Mouse (Mus musculus): Measurements from ENCODE around the gene Arhgef10l.

Arhgef10l gene

GRCm38 (mm10) chr4:140631276-140631849 lies 34.4 kb downstream of the Arhgef10l start:
- DNase-seq (ENCODE audit: low spot score): no peak

GRCm38 (mm10) chr4:140630651-140631241 lies 35.1 kb downstream of the Arhgef10l start:
- DNase-seq (ENCODE audit: low spot score): no peak

GRCm38 (mm10) chr4:140630136-140630535 lies 35.7 kb downstream of the Arhgef10l start:
- DNase-seq (ENCODE audit: low spot score): no peak

GRCm38 (mm10) chr4:140628971-140629370 lies 36.8 kb downstream of the Arhgef10l start:
- DNase-seq (ENCODE audit: low spot score): no peak

- DNase-seq (ENCODE audit: low spot score): no peak
Measured at GRCm38 (mm10) chr4:140628412-140628943, 37.3 kb downstream of the Arhgef10l start.

- DNase-seq (ENCODE audit: low spot score): peak; percentile 74
Measured at GRCm38 (mm10) chr4:140625651-140626525, 39.9 kb downstream of the Arhgef10l start.

GRCm38 (mm10) chr4:140624468-140625176 lies 41.2 kb downstream of the Arhgef10l start:
- DNase-seq (ENCODE audit: low spot score): peak; percentile 93

- no peak for DNase-seq (ENCODE audit: low spot score)
Measured at GRCm38 (mm10) chr4:140624087-140624467, 41.7 kb downstream of the Arhgef10l start.

GRCm38 (mm10) chr4:140622819-140623218 lies 43.0 kb downstream of the Arhgef10l start:
- DNase-seq (ENCODE audit: low spot score): peak; percentile 48

- peak; percentile 87 for DNase-seq (ENCODE audit: low spot score)
Measured at GRCm38 (mm10) chr4:140620496-140620895, 45.3 kb downstream of the Arhgef10l start.

GRCm38 (mm10) chr4:140617391-140618385 lies 48.1 kb downstream of the Arhgef10l start:
- no peak for DNase-seq (ENCODE audit: low spot score)

GRCm38 (mm10) chr4:140616894-140617293 lies 48.9 kb downstream of the Arhgef10l start:
- DNase-seq (ENCODE audit: low spot score): peak; percentile 42

- DNase-seq (ENCODE audit: low spot score): no peak
Measured at GRCm38 (mm10) chr4:140616196-140616595, 49.6 kb downstream of the Arhgef10l start.

- DNase-seq (ENCODE audit: low spot score): no peak
Measured at GRCm38 (mm10) chr4:140615771-140616170, 50.0 kb downstream of the Arhgef10l start.

- DNase-seq (ENCODE audit: low spot score): no peak
Measured at GRCm38 (mm10) chr4:140614553-140614952, 51.3 kb downstream of the Arhgef10l start.

GRCm38 (mm10) chr4:140614145-140614544 lies 51.7 kb downstream of the Arhgef10l start:
- no peak for DNase-seq (ENCODE audit: low spot score)

- DNase-seq (ENCODE audit: low spot score): peak; percentile 49
Measured at GRCm38 (mm10) chr4:140610841-140611609, 54.8 kb downstream of the Arhgef10l start.

- no peak for DNase-seq (ENCODE audit: low spot score)
Measured at GRCm38 (mm10) chr4:140608228-140608720, 57.5 kb downstream of the Arhgef10l start.

GRCm38 (mm10) chr4:140606779-140607178 lies 59.0 kb downstream of the Arhgef10l start:
- no peak for DNase-seq (ENCODE audit: low spot score)

- no peak for DNase-seq (ENCODE audit: low spot score)
Measured at GRCm38 (mm10) chr4:140606197-140606596, 59.6 kb downstream of the Arhgef10l start.

All from yolk sac, embryonic 10.5 days (tissue).